Mouse (Mus musculus) MEL (cell line): ENCODE data around the gene Cd82.

Source experiments
- CTCF ChIP-seq, 3 experiments: IDR thresholded peaks in 2 of 3; conservative IDR thresholded peaks in 1 of 3; 2 replicates each; pipeline ENCODE4 v1.5.1; 2011 to 2012; ENCODE audit warnings: low read length in 3 of 3, low read depth in 2 of 3, mild to moderate bottlenecking in 2 of 3, improper control_type of control experiment in 1 of 3, inconsistent platforms in 1 of 3, mixed read lengths in 1 of 3, moderate library complexity in 1 of 3; ENCODE audit not compliant: control insufficient read depth in 1 of 3, insufficient read depth in 1 of 3, poor library complexity in 1 of 3, severe bottlenecking in 1 of 3
- E2F4 ChIP-seq: IDR thresholded peaks from 2 replicates; pipeline ENCODE4 v1.6.1; 2011; ENCODE audit warnings: low read depth, low read length, improper control_type of control experiment, borderline replicate concordance
- EP300 ChIP-seq, 2 experiments: IDR thresholded peaks; 2 replicates each; pipeline ENCODE4 v1.6.1; 2011; ENCODE audit warnings: improper control_type of control experiment in 2 of 2, low read length in 2 of 2, low read depth in 1 of 2, mild to moderate bottlenecking in 1 of 2
- GABPA ChIP-seq: IDR thresholded peaks from 2 replicates; pipeline ENCODE4 v1.6.1; 2012; ENCODE audit warnings: low read depth, mild to moderate bottlenecking, inconsistent platforms, low read length, improper control_type of control experiment, moderate library complexity
- RCOR1 ChIP-seq: IDR thresholded peaks from 2 replicates; pipeline ENCODE4 v1.6.1; 2012; ENCODE audit warnings: low read depth, mild to moderate bottlenecking, inconsistent platforms, low read length, improper control_type of control experiment
- ZC3H11A ChIP-seq: IDR thresholded peaks from 2 replicates; pipeline ENCODE4 v1.6.1; 2012; ENCODE audit warnings: low read depth, mild to moderate bottlenecking, inconsistent platforms, low read length, improper control_type of control experiment

- TF ChIP-seq RCOR1 (no peak), GABPA (no peak), EP300 (IDR thresholded peaks at IDR 0.05; ENCODE audit: low read depth in 1 of 2, low read length in 2 of 2) (no peak), CTCF (IDR thresholded peaks at IDR 0.05 in 2 of 3, conservative IDR thresholded peaks at IDR 0.05 in 1 of 3; ENCODE audit: control insufficient read depth in 1 of 3, insufficient read depth in 1 of 3, low read depth in 2 of 3, low read length in 3 of 3, poor library complexity in 1 of 3, severe bottlenecking in 1 of 3) (no peak), E2F4 (no peak), ZC3H11A (no peak)
These were observed 23.0 kb downstream of the Cd82 start for GRCm38 (mm10) chr2:93439812-93440559.
